Mouse (Mus musculus) stomach, embryonic 14.5 days (tissue): ENCODE data around the gene Cd302. TPM values are rescaled to one million over a fixed set of nuclear protein-coding genes. Genes with fewer than 3 reads are reported as not detected.
A peak's percentile ranks its signal among the peaks of the same experiment; 100 is the strongest.

ENCODE experiments used
- ATAC-seq: fragments of 200-750 bp; cut with Nextera tagmentation; 2 replicates; pipeline ENCODE4 v1.8.0; 2017; ENCODE audit warnings: low read depth, moderate TSS enrichment; ENCODE audit not compliant: insufficient number of reproducible peaks, insufficient read depth, low FRiP score
- H3K27ac ChIP-seq: fragments of 300-500 bp; sonication (generic); 2 replicates; pipeline ENCODE4 v1.5.1; 2014; ENCODE audit warnings: mild to moderate bottlenecking, low read length, moderate library complexity, mixed read lengths
- H3K27me3 ChIP-seq: fragments of 300-500 bp; sonication (generic); 2 replicates; pipeline ENCODE4 v1.6.1; 2014; ENCODE audit warnings: low read length, control low read depth, mixed read lengths; ENCODE audit not compliant: control insufficient read depth, insufficient read depth
- H3K36me3 ChIP-seq: fragments of 300-500 bp; sonication (generic); 2 replicates; pipeline ENCODE4 v1.6.1; 2014; ENCODE audit warnings: mild to moderate bottlenecking, control low read depth, low read length, moderate library complexity, mixed read lengths; ENCODE audit not compliant: control insufficient read depth, insufficient read depth
- H3K4me1 ChIP-seq: fragments of 300-500 bp; sonication (generic); 2 replicates; pipeline ENCODE4 v1.6.1; 2014; ENCODE audit warnings: low read length, control low read depth, mixed read lengths; ENCODE audit not compliant: control insufficient read depth, insufficient read depth
- H3K4me2 ChIP-seq: fragments of 300-500 bp; sonication (generic); replicated peaks from 2 replicates; pipeline ENCODE4 v1.6.1; 2014; ENCODE audit warnings: low read depth, low read length, control low read depth
- H3K4me3 ChIP-seq: fragments of 300-500 bp; sonication (generic); 2 replicates; pipeline ENCODE4 v1.5.1; 2014; ENCODE audit warnings: low read depth, low read length, control low read depth
- H3K9ac ChIP-seq: fragments of 300-500 bp; sonication (generic); replicated peaks from 2 replicates; pipeline ENCODE4 v1.6.1; 2014; ENCODE audit warnings: low read depth, mild to moderate bottlenecking, control low read depth, low read length, moderate library complexity, mixed read lengths
- H3K9me3 ChIP-seq: fragments of 300-500 bp; sonication (generic); 2 replicates; pipeline ENCODE4 v1.6.1; 2016; ENCODE audit warnings: low read depth, low read length, control low read depth; ENCODE audit not compliant: control insufficient read depth
- WGBS: fragments of 180-500 bp; shearing (Covaris S2); extraction: QIAGEN DNeasy Blood & Tissue Kit; methylation state at CpG from one replicate; pipeline ENCODE4 v1.1.7; 2014; 5-methylcytosine and 5-hydroxymethylcytosine counted together
- polyA plus RNA-seq: library from polyadenylated mRNA; unstranded; fragments of >200 nt; fragmentation: Nextera tagmentation; extraction: Ambion mirVana; gene quantifications from 2 replicates; pipeline ENCODE4 v1.2.1, GENCODE M21; 2014

The Cd302 gene
- polyA plus RNA-seq, 1 experiment from 2014 or later: 47.5 TPM

- Histone ChIP-seq H3K4me3 (no peak overlapping the region), H3K27me3 (no peaks in the 10 kb centered on the region), H3K36me3 (no peaks in the 10 kb centered on the region), H3K9me3 (no peaks in the 10 kb centered on the region), H3K27ac (no peak overlapping the region), H3K4me2 (no peak overlapping the region), H3K4me1 (no peaks in the 10 kb centered on the region), H3K9ac (no peak overlapping the region)
- no peak for ATAC-seq
- WGBS: 81% methylated on average over 4 of the region's 4 CpGs
These were observed 7.1 kb upstream of the Cd302 start for GRCm38 (mm10) chr2:60291381-60291780.

- no peak overlapping the region for H3K4me2 ChIP-seq
- no peaks in the 10 kb centered on the region for H3K4me1 ChIP-seq
- no peak overlapping the region for H3K9ac ChIP-seq
- 0 out of 2 replicates have a peak, but pooled peaks cover 2% of the 10 kb centered on the region for H3K9me3 ChIP-seq
- H3K27me3 ChIP-seq: no peaks in the 10 kb centered on the region
- H3K27ac ChIP-seq: no peak overlapping the region
- 50% methylated on average over 1 of the region's 1 CpGs for WGBS
- no peaks in the 10 kb centered on the region for H3K36me3 ChIP-seq
- no peak for ATAC-seq
- H3K4me3 ChIP-seq: no peak overlapping the region
These were observed 5.2 kb upstream of the Cd302 start for GRCm38 (mm10) chr2:60289451-60289850.

DNA sequence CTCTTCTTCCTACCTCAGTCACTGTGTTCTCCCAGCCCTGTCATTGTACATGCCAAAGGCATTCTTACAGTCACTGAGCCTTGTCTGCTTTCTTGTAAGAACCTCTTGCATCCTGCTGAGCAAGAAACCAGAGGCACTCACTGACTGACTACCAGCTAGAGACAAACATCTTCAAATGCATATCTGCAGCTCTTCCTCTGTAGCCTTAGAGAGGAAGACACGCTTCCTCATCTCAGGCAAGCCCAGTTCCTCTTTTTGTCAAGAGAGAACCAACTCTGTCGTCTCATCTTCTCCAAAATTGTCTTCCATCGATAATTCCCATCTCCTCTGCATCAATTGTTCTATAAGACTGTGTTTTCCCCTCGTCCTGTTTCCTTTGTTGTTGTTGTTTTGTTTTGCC is 4.3 kb upstream of the Cd302 start:
- H3K4me3 ChIP-seq: no peak overlapping the region
- 0 out of 2 replicates have a peak, but pooled peaks cover 2% of the 10 kb centered on the region for H3K9me3 ChIP-seq
- H3K27ac ChIP-seq: no peak overlapping the region
- no peak for ATAC-seq
- H3K4me2 ChIP-seq: no peak overlapping the region
- no peaks in the 10 kb centered on the region for H3K4me1 ChIP-seq
- H3K9ac ChIP-seq: no peak overlapping the region
- H3K36me3 ChIP-seq: no peaks in the 10 kb centered on the region
- no peaks in the 10 kb centered on the region for H3K27me3 ChIP-seq
- WGBS: 80% methylated on average over 4 of the region's 4 CpGs

DNA sequence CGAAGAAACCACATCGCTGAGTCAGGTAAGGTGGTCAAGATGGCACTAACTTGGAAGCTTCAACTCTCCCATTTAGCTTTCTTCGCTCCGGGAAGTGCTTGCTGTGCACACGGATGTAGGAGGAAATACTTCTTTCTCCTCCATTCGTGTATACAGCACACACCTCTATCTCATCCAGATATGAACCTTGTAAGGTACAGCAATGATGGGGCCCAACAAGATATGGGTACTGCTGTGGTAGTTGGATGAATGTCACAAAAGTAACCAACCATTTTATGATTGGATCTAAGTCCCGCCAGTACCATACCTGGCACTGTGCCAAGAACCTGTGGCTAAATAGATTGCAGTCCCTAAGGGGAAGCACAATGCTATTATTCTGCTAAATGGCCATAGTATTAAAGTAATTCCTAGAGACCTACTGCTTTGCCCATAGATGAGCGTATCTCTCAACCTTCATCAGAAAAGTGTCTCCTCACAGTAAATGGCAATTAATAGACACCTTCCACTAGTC is 874 bp upstream of the Cd302 start:
- H3K4me3 ChIP-seq: no peak overlapping the region
- no peak for ATAC-seq
- H3K9me3 ChIP-seq: 0 out of 2 replicates have a peak, but pooled peaks cover 2% of the 10 kb centered on the region
- H3K4me2 ChIP-seq: no peak overlapping the region
- H3K36me3 ChIP-seq: no peaks in the 10 kb centered on the region
- H3K27ac ChIP-seq: no peak overlapping the region
- no peaks in the 10 kb centered on the region for H3K4me1 ChIP-seq
- 90% methylated on average over 8 of the region's 8 CpGs for WGBS
- no peaks in the 10 kb centered on the region for H3K27me3 ChIP-seq
- no peak overlapping the region for H3K9ac ChIP-seq

DNA sequence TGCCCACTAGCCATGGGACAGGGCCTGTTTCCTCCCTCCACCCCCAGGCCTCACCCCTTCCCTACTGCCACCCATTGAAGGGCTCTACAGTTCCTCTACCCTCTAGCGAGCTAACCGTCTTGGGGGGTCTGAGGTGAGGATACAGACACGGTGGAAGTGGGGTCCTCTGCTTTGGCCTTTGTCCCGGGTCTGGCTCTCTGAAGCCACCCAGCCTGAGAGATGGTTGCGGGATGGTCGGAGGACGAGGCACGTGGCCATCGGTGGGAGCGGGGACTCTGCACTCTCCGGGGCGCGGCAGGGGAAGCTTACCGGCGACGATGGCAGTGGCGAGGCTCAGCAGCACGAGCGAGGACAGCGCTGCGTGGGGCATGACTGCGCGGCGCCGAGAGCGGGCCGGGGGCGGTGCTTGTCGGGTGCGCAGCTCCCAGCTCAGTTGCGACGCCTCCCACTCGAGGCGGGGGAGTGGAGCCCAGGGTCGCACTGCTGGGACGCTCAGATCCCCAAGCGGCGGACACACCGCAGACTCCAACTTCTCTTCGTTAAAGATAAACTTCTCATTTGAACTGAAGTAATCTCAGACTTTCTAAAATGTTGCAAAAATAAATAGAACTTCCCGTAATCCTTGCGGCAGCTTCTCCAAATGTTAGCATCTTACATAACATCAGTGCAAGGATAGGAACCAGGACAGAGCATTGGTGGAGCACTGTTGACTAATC is 379 bp downstream of the Cd302 start:
- Histone ChIP-seq H3K36me3 (no peaks in the 10 kb centered on the region), H3K27ac (peak overlapping the region; percentile 56), H3K4me3 (peak overlapping the region; percentile 47), H3K4me2 (peak overlapping the region; percentile 78), H3K9ac (peak overlapping the region; percentile 32), H3K9me3 (0 out of 2 replicates have a peak, but pooled peaks cover 2% of the 10 kb centered on the region), H3K27me3 (no peaks in the 10 kb centered on the region), H3K4me1 (no peaks in the 10 kb centered on the region)
- under 1% methylated on average over 42 of the region's 42 CpGs for WGBS
- peak; percentile 80; the same call in 1 of the 2 replicates for ATAC-seq

DNA sequence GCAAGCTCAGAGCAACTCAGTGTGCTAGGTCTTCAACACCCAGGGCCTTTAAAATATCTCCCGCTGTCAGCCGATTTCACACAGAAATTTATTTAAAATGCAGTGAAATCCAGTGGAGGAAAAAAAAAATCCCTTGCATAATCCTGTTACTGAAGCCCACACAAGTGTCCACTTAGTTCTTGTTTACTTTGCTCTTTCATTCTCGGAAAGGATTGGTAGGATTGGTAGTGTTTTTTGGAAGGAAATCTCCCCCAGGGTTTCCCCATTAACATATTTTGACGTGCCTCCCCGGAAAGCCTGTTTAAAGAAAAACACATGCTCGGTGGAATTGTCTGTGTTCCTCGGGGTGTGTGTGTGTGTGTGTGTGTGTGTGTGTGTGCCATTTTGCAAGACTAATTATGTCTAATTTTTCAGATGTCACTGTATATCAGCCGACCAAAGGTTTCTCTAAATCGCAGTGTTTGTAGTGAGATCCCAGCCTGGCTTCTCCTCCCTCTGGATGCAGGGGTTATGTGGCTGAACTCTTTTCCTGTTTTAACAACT is 1.0 kb downstream of the Cd302 start:
- peak overlapping the region; percentile 78 for H3K4me2 ChIP-seq
- no peak for ATAC-seq
- 0 out of 2 replicates have a peak, but pooled peaks cover 2% of the 10 kb centered on the region for H3K9me3 ChIP-seq
- H3K4me3 ChIP-seq: peak overlapping the region; percentile 47
- H3K27me3 ChIP-seq: no peaks in the 10 kb centered on the region
- H3K36me3 ChIP-seq: no peaks in the 10 kb centered on the region
- WGBS: 6% methylated on average over 9 of the region's 9 CpGs
- no peaks in the 10 kb centered on the region for H3K4me1 ChIP-seq
- H3K27ac ChIP-seq: peak overlapping the region; percentile 56
- H3K9ac ChIP-seq: no peak overlapping the region

DNA sequence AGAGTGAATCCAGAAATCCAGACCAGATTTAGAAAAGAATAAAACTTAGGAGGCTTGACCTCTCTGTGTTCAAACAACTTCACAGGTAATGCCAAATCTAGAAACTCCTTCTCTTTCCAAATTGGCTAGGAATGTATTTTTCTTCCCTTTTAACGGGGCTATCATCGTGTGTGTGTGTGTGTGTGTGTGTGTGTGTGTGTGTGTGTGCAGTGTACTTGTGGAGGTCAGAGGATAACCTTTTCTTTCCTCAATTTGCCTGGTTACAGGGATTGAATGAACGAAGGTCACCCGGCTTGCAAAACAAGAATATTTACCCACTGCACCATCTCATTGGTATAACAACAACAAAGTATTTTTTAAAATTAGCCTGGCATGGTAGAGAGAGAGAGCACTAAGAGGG is 1.7 kb downstream of the Cd302 start:
- Histone ChIP-seq H3K4me3 (peak overlapping the region; percentile 2; the same call in 1 of the 2 replicates), H3K4me2 (peak overlapping the region; percentile 78), H3K27ac (peak overlapping the region; percentile 39; the same call in 1 of the 2 replicates), H3K4me1 (no peaks in the 10 kb centered on the region), H3K9ac (no peak overlapping the region), H3K36me3 (no peaks in the 10 kb centered on the region), H3K9me3 (0 out of 2 replicates have a peak, but pooled peaks cover 2% of the 10 kb centered on the region), H3K27me3 (no peaks in the 10 kb centered on the region)
- no peak for ATAC-seq
- 75% methylated on average over 4 of the region's 4 CpGs for WGBS

DNA sequence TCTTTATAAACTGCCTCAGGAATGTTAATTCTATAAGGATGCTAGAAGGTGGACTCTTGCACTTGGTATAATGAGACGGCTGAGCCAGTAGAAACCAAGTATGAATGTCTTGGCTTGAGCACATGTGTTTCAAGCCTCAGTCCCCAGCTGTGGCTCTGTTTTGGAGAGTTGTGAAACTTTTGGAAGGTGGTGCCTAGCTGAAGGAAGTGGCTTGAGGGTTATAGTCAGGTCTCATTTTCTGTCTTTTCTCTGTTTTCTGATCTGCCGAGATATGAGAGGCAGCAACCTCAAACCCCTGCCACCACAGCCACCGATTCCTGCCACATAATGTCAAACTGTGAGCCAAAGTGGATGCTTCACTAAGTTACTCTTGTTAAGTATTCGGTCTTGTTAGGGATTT is 5.7 kb downstream of the Cd302 start:
- Histone ChIP-seq H3K27ac (no peak overlapping the region), H3K36me3 (peaks cover 3% of the 10 kb centered on the region; the same call in 1 of the 2 replicates), H3K4me3 (no peak overlapping the region), H3K27me3 (no peaks in the 10 kb centered on the region), H3K9ac (no peak overlapping the region), H3K4me1 (no peaks in the 10 kb centered on the region), H3K4me2 (no peak overlapping the region), H3K9me3 (no peaks in the 10 kb centered on the region)
- no peak for ATAC-seq
- WGBS: 89% methylated on average over 4 of the region's 4 CpGs
